Mouse (Mus musculus) hindbrain, embryonic 11.5 days (tissue): Measurements from ENCODE around the gene Doc2a. TPM values are rescaled to one million over a fixed set of nuclear protein-coding genes. Genes with fewer than 3 reads are reported as not detected.

Experiments used
- ATAC-seq: fragments of 200-750 bp; cut with Nextera tagmentation; 2 replicates; pipeline ENCODE4 v1.8.0; 2017; ENCODE audit warnings: mild to moderate bottlenecking, moderate TSS enrichment, moderate library complexity; ENCODE audit not compliant: low FRiP score
- DNase-seq: peaks from one replicate; pipeline ENCODE4 v3.0.0-alpha.2; 2015; ENCODE audit warnings: low spot score
- H3K27ac ChIP-seq: fragments of 300-500 bp; sonication (generic); 2 replicates; pipeline ENCODE4 v1.5.1; 2014; ENCODE audit warnings: mild to moderate bottlenecking, low read depth, low read length
- H3K27me3 ChIP-seq: fragments of 300-500 bp; sonication (generic); 2 replicates; pipeline ENCODE4 v1.6.1; 2014; ENCODE audit warnings: mild to moderate bottlenecking, low read length, moderate library complexity, mixed read lengths; ENCODE audit not compliant: control insufficient read depth, insufficient read depth
- H3K36me3 ChIP-seq: fragments of 300-500 bp; sonication (generic); 2 replicates; pipeline ENCODE4 v1.6.1; 2014; ENCODE audit warnings: mild to moderate bottlenecking, low read length, moderate library complexity, mixed read lengths; ENCODE audit not compliant: control insufficient read depth, insufficient read depth
- H3K4me1 ChIP-seq: fragments of 300-500 bp; sonication (generic); replicated peaks from 2 replicates; pipeline ENCODE4 v1.6.1; 2014; ENCODE audit warnings: low read length, mixed read lengths; ENCODE audit not compliant: control insufficient read depth, insufficient read depth
- H3K4me2 ChIP-seq: fragments of 300-500 bp; sonication (generic); replicated peaks from 2 replicates; pipeline ENCODE4 v1.6.1; 2014; ENCODE audit warnings: mild to moderate bottlenecking, low read depth, low read length
- H3K4me3 ChIP-seq: fragments of 300-500 bp; sonication (generic); 2 replicates; pipeline ENCODE4 v1.5.1; 2014; ENCODE audit warnings: low read depth, low read length
- H3K9ac ChIP-seq: fragments of 300-500 bp; sonication (generic); 2 replicates; pipeline ENCODE4 v1.6.1; 2014; ENCODE audit warnings: low read depth, low read length
- H3K9me3 ChIP-seq: fragments of 300-500 bp; sonication (generic); 2 replicates; pipeline ENCODE4 v1.6.1; 2016; ENCODE audit warnings: low read length; ENCODE audit not compliant: control insufficient read depth
- WGBS: fragments of 180-500 bp; shearing (Covaris S2); extraction: QIAGEN DNeasy Blood & Tissue Kit; methylation state at CpG from one replicate; pipeline ENCODE4 v1.1.7; 2014; 5-methylcytosine and 5-hydroxymethylcytosine counted together
- polyA plus RNA-seq: library from polyadenylated mRNA; unstranded; fragments of >200 nt; fragmentation: Nextera tagmentation; extraction: Ambion mirVana; gene quantifications from 2 replicates; pipeline ENCODE4 v1.2.1, GENCODE M21; 2014

Doc2a gene
- polyA plus RNA-seq, result 3.4 and 3.7 TPM in 2 replicates

DNA sequence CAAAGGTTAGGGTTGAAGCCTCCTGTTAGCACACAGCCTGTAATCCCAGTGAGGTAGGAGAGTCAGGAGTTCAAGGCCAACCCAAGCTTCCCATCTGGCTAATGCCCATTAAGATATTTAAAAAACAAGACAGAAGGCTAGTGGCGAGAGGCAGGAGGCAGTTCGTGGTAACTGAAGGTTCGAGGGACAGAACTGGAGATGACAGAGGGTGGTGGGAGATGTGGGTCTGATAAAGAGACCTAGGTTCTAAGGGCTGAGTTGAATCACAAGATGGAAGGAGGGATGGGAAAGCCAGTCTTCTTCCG, at the start of gene Doc2a:
Gene Doc2a (plus strand): TSS at position 301 of the 305 bp plus-strand sequence.
- DNase-seq (no peak), ATAC-seq (no peak)
- Histone ChIP-seq H3K4me2 (peak within 1 kb of the TSS; percentile 100), H3K27ac (no peak within 1 kb of the TSS), H3K4me1 (peaks cover 9% of the 10 kb centered on the region), H3K36me3 (no peaks in the 10 kb centered on the region), H3K4me3 (peak within 1 kb of the TSS; percentile 50), H3K9me3 (no peaks in the 10 kb centered on the region), H3K27me3 (peaks cover 12% of the 10 kb centered on the region), H3K9ac (peak within 1 kb of the TSS; percentile 68)
- WGBS, result 19% methylated on average over 4 of the region's 4 CpGs

- Histone ChIP-seq H3K4me3 (peak overlapping the region; percentile 75), H3K9ac (peak overlapping the region; percentile 88), H3K27me3 (no peaks in the 10 kb centered on the region), H3K4me1 (peaks cover 2% of the 10 kb centered on the region), H3K36me3 (0 out of 2 replicates have a peak, but pooled peaks cover 3% of the 10 kb centered on the region), H3K4me2 (peak overlapping the region; percentile 89), H3K9me3 (no peaks in the 10 kb centered on the region), H3K27ac (peak overlapping the region; percentile 88)
- 1% methylated on average over 40 of the region's 40 CpGs for WGBS
- DNase-seq (no peak), ATAC-seq (no peak)
Measured at GRCm38 (mm10) chr7:126798127-126799049, 48.8 kb upstream of the Doc2a start.

GRCm38 (mm10) chr7:126799050-126799467, 48.2 kb upstream of the Doc2a start:
- 0% methylated on average over 27 of the region's 36 CpGs for WGBS
- DNase-seq (peak; percentile 94), ATAC-seq (peak; percentile 96)
- peak overlapping the region; percentile 75 for H3K4me3 ChIP-seq
- H3K36me3 ChIP-seq, result 0 out of 2 replicates have a peak, but pooled peaks cover 3% of the 10 kb centered on the region
- H3K9me3 ChIP-seq, result no peaks in the 10 kb centered on the region
- H3K27ac ChIP-seq, result peak overlapping the region; percentile 89
- no peaks in the 10 kb centered on the region for H3K27me3 ChIP-seq
- H3K9ac ChIP-seq, result peak overlapping the region; percentile 88
- H3K4me1 ChIP-seq, result peaks cover 2% of the 10 kb centered on the region
- H3K4me2 ChIP-seq, result peak overlapping the region; percentile 89

- H3K9ac ChIP-seq, result peak overlapping the region; percentile 64
- no peaks in the 10 kb centered on the region for H3K27me3 ChIP-seq
- peaks cover 2% of the 10 kb centered on the region for H3K4me1 ChIP-seq
- DNase-seq (peak; percentile 87), ATAC-seq (peak; percentile 93)
- H3K9me3 ChIP-seq, result no peaks in the 10 kb centered on the region
- WGBS, result 2% methylated on average over 38 of the region's 38 CpGs
- peak overlapping the region; percentile 75 for H3K4me3 ChIP-seq
- H3K27ac ChIP-seq, result peak overlapping the region; percentile 89
- 0 out of 2 replicates have a peak, but pooled peaks cover 3% of the 10 kb centered on the region for H3K36me3 ChIP-seq
- H3K4me2 ChIP-seq, result peak overlapping the region; percentile 89
Measured at GRCm38 (mm10) chr7:126799468-126800268, 47.5 kb upstream of the Doc2a start.

GRCm38 (mm10) chr7:126800269-126801056, 46.8 kb upstream of the Doc2a start:
- no peak for ATAC-seq
- WGBS, result 48% methylated on average over 5 of the region's 5 CpGs
- H3K4me1 ChIP-seq, result peaks cover 2% of the 10 kb centered on the region
- H3K27me3 ChIP-seq, result no peaks in the 10 kb centered on the region
- H3K4me3 ChIP-seq, result peak overlapping the region; percentile 75
- H3K4me2 ChIP-seq, result peak overlapping the region; percentile 89
- H3K36me3 ChIP-seq, result peaks cover 5% of the 10 kb centered on the region; the same call in 1 of the 2 replicates
- peak overlapping the region; percentile 89; the same call in 1 of the 2 replicates for H3K27ac ChIP-seq
- no peak for DNase-seq
- no peaks in the 10 kb centered on the region for H3K9me3 ChIP-seq
- H3K9ac ChIP-seq, result peak overlapping the region; percentile 64

- WGBS, result 96% methylated on average over 16 of the region's 16 CpGs
- Histone ChIP-seq H3K4me3 (no peak overlapping the region), H3K27ac (no peak overlapping the region), H3K4me1 (peaks cover 2% of the 10 kb centered on the region), H3K9me3 (no peaks in the 10 kb centered on the region), H3K4me2 (no peak overlapping the region), H3K27me3 (no peaks in the 10 kb centered on the region), H3K36me3 (peaks cover 5% of the 10 kb centered on the region; the same call in 1 of the 2 replicates), H3K9ac (no peak overlapping the region)
- no peak for DNase-seq
- ATAC-seq, result no peak
Measured at GRCm38 (mm10) chr7:126801057-126801422, 46.2 kb upstream of the Doc2a start.

DNA sequence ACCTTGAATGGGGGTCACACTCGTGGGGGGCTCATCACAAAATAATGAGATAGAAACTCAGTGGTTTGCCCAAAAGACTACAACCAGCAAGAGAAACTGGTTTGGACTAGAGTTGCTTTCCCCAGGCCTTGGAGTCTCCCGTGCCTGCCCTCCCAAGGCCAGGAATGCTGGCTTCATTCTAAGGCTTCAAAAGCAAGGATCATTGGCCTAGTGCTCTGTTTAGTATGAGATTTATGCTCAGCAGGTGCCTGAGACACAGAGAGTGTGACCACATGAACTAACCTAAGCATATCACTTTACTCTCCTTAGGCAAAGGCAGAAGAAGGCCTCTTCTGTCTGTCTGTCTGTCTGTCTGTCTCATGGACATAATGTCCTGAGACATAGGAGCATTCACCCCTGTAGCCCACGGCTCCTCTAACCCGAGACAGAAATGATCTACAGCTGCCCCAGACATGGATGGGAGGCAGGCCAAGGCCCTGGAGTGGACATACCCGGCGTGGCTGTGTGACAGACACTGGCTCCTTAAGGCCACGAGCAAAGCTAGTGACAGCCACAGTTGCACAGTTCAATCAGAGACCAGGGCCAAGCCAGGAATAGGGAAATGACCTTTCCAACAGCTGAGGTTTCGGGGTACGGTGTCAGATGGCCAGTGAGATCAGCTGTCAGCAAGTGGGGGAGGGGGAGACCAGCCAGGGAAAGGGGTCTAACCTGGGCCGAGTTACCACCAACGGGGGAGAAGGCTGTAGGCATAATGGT, 44.9 kb upstream of the Doc2a start:
- H3K36me3 ChIP-seq, result peaks cover 2% of the 10 kb centered on the region; the same call in 1 of the 2 replicates
- no peak overlapping the region for H3K27ac ChIP-seq
- no peaks in the 10 kb centered on the region; the same call in none of the 2 replicates for H3K4me1 ChIP-seq
- H3K9ac ChIP-seq, result no peak overlapping the region
- no peaks in the 10 kb centered on the region for H3K9me3 ChIP-seq
- no peak for ATAC-seq
- 86% methylated on average over 11 of the region's 11 CpGs for WGBS
- no peak overlapping the region for H3K4me2 ChIP-seq
- H3K27me3 ChIP-seq, result no peaks in the 10 kb centered on the region
- no peak for DNase-seq
- no peak overlapping the region for H3K4me3 ChIP-seq
